Mouse (Mus musculus) heart, adult 18-20 months (tissue): ENCODE measurements around the gene Atp10a. TPM values are rescaled to one million over a fixed set of nuclear protein-coding genes. Genes with fewer than 3 reads are reported as not detected.
"Not testable (repeated sequence)": the region's sequence is repeated elsewhere in the genome, so short reads cannot be mapped to it uniquely, and the experiment has no call there.

Experiments used
- DNase-seq, 2 experiments: peaks; one replicate each; pipeline ENCODE4 v3.0.0; 2021 to 2022; ENCODE audit warnings: mixed read lengths in 1 of 2
- total RNA-seq, 2 experiments: library from RNA; stranded (reverse); gene quantifications; 2 replicates each; pipeline ENCODE4 v1.2.3; 2021

Gene Atp10a
- total RNA-seq, 2 experiments from 2014 or later: 1.3 to 2.1 TPM

GRCm38 (mm10) chr7:58787585-58787984, 131.6 kb downstream of the Atp10a start:
- DNase-seq: peak in 1 of 2 experiments; percentile 10

DNA sequence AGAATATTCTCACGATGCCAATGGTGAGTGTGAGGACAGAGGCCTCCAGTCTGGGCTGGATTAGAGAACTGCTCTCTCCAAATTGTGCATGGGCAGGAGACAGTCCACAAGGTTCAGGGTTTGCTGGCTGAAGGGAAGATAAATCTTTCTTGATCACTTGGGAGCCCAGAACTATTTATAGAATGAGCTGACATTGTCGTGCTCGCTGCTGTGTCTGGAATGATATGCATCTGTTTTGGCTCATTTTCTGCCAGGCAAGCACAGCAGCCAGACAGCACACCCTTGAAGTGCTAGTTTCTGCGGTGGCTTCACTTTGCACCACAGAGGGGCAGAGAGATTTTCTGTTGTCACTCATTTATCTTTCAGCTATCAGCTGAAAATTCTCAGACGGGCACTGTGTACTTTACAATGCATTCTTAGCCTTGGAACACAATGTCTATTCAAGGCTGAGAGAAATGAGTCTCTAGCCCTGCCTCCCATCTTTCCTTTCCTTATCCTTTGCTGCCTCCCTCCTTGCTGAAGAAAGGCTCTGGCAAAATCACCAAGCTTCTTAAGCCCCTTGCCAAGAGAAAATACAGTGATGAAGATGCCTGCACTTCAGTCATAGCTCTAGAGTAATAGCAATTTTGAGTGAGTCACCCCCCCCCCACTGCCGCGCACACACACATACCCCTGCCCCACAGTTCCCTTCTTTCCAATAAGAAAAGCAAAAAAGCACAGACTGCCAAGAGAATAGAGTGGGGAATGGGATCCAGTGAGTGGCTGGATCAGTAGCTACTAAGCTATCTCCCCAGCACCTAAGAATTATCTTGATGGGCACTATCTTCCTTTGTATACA, 132.7 kb downstream of the Atp10a start:
- peak; percentile 23 to 34 for DNase-seq

- DNase-seq: peak in 1 of 2 experiments; percentile 11
Observed at GRCm38 (mm10) chr7:58797281-58797680, 141.3 kb downstream of the Atp10a start.

DNA sequence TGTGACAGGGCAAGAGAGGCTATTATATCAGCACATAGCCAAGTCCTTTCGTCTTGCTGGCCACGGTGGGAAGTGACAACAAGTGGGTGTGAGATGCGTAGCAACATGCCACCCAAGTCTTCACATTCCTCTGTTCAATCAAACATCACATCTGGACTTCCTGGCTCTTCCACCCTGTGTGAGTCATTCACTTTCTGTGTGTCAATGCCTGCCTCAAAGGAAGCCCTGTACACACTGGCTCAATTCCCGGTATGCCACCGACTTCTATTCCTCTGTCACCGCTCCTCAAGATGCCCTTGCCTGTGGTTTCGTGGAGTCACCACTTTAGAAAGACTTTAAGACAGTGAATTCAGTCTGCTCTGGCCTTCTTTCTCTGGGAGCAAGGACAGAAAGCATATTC, 144.9 kb downstream of the Atp10a start:
- no peak for DNase-seq

DNA sequence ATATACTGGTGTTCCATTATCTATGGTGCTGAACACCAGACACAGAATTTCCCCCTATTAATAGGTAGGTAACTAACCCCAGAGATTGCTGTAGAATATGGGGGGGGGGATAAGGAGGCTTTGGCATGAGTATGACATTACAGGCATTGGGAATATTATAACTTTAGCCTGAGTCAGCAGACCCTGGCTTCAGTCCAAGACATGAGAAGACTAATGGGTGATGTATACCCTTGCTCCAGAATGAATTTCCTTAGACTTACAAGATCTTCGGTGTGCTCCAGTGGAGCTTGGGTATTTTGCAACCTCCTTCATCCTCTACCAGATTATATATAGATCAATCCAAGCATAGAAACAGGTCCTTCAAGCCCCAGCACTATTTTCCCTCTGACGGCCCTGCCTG, 145.8 kb downstream of the Atp10a start:
- DNase-seq: no peak

- no peak for DNase-seq
Observed at GRCm38 (mm10) chr7:58822147-58822681, 166.2 kb downstream of the Atp10a start.

DNA sequence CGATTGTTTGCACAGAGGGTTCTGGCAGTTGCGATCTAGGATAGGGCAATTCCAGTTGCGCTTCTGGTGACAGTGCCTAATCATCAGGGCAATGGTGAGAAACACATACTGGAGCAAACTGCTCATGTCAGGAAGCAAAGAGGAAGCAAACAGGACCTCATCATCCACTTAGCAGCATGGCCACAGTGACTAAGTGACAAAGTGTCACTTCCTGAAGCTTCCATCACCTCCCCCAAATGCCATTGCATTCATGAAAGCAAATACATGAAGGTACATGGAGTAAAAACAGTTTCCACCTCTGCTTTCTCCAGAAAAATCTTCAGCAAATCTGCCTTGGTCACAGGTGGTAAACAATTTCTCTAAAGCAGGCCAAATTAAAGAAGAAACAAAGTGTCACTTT, 168.7 kb downstream of the Atp10a start:
- DNase-seq: no peak

DNA sequence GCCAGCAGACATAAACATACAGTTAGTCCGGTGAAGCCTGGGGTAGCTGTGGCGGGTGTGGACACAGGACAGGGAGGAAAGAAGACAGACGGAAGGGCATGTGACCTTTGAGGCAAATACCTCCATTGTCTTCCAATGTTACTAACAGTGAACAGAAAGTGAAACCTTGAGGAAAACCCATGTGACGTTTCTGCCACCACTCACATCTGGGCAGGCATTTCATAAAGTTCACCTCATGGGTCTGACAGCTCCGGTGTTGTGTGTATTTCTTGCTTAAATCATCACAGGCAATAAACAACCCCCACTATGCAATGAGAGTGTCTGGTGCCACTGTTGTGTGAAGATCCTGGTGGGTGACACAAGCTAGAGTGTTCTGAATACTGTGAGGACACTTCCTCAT, 173.1 kb downstream of the Atp10a start:
- no peak for DNase-seq

DNA sequence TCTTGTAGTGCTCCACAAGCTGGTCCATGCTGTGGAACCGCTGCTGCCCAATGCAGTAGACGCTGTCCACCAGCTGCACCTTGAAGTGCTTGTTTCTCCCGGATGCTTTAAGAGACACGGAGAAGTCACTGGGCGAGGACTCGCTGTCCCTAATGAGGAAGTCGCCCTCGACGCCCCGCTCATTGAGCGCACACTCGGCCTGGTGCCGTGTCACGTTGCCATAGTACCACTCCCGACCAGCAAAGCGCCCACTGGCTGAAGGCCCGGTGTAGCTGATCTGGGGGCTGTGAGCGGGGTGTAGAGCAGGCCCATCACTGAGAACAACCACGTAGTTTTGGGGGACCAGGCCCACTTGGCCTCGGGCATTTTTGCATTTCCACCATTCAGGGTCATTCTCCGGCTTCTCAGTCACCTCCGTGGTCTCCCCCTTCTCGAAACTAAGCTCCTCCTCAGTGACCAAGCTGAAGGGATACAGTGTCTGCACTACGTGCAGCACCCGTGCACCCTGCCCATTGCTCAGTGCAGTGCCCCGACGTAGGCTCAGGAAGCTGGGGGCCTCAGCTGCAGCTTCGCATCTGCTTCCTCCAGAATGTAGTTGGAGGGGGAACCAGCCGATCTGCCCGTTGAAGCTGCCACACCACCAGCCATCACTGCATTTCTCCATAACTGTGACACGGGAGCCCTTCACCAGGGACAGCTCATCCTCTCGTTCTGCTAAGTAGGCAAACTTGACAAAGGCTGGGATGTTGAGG, 181.1 kb downstream of the Atp10a start:
- DNase-seq: not testable (repeated sequence)

- DNase-seq: no peak
Observed at GRCm38 (mm10) chr7:58840367-58840766, 184.4 kb downstream of the Atp10a start.

GRCm38 (mm10) chr7:58841066-58841465, 185.1 kb downstream of the Atp10a start:
- DNase-seq: no peak

- DNase-seq: peak; percentile 23 to 37
Observed at GRCm38 (mm10) chr7:58842818-58843217, 186.9 kb downstream of the Atp10a start.

GRCm38 (mm10) chr7:58843767-58844445, 187.9 kb downstream of the Atp10a start:
- peak; percentile 84 to 90 for DNase-seq

GRCm38 (mm10) chr7:58844449-58844848, 188.5 kb downstream of the Atp10a start:
- peak in 1 of 2 experiments; percentile 5 for DNase-seq

- no peak for DNase-seq
Observed at GRCm38 (mm10) chr7:58858921-58859320, 203.0 kb downstream of the Atp10a start.

GRCm38 (mm10) chr7:58863174-58863573, 207.2 kb downstream of the Atp10a start:
- no peak for DNase-seq

DNA sequence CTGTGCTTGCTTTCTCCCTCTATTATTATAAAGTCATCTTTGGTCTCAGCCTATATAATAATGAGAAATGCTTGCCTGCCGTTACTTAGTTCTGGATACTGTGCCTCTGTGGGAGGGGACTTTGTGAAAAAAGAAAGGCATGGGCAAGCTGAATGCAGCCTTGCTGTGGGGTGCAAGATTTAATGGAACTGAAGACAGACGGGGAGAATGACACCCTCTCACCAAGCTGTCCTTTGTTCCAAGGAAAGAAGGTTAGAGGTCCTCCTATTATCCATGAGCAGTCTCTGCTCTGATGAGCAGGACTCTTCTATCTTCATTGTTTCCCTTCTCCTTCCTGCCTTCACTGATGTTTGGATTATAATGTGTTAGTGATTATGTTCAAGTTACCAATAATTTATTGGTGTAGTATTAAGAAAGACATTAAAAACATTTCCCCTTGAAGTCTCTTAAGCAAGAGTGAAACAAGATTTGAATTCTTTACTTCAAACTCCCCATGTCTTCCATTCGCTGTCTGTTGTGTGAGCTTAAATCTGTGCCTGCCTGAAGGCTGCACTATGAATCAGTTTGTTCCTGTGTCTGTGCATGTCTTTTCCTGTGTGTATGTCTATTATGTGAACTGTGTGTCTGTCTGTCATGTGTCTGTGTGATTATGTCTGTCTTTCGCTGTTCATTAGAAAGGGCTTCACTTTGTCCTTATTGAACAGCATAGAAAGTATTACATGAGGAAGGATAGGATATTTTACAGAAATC, 211.1 kb downstream of the Atp10a start:
- no peak for DNase-seq

- no peak for DNase-seq
Observed at GRCm38 (mm10) chr7:58870661-58871060, 214.7 kb downstream of the Atp10a start.

- DNase-seq: no peak
Observed at GRCm38 (mm10) chr7:58873676-58874075, 217.7 kb downstream of the Atp10a start.
